Mouse (Mus musculus) layer of hippocampus, adult 9-11 months (tissue): ENCODE data around the gene Uqcc3.
"Not testable (repeated sequence)": the region's sequence is repeated elsewhere in the genome, so short reads cannot be mapped to it uniquely, and the experiment has no call there.

Experiments
- DNase-seq: peaks from one replicate; pipeline ENCODE4 v3.0.0; 2022

Uqcc3 gene

GRCm38 (mm10) chr19:8892829-8893766, 12.4 kb upstream of the Uqcc3 start, which contains the start of gene Ints5:
TSS of gene Ints5 (plus strand) at chr19:8893005.
- DNase-seq: peak; percentile 74

GRCm38 (mm10) chr19:8888511-8889385, 8.0 kb upstream of the Uqcc3 start, which contains the start of the genes 1810009A15Rik and Gm49416:
TSS of gene 1810009A15Rik (plus strand) at chr19:8888853.
TSS of gene Gm49416 (plus strand) at chr19:8888926.
- DNase-seq: peak; percentile 94

DNA sequence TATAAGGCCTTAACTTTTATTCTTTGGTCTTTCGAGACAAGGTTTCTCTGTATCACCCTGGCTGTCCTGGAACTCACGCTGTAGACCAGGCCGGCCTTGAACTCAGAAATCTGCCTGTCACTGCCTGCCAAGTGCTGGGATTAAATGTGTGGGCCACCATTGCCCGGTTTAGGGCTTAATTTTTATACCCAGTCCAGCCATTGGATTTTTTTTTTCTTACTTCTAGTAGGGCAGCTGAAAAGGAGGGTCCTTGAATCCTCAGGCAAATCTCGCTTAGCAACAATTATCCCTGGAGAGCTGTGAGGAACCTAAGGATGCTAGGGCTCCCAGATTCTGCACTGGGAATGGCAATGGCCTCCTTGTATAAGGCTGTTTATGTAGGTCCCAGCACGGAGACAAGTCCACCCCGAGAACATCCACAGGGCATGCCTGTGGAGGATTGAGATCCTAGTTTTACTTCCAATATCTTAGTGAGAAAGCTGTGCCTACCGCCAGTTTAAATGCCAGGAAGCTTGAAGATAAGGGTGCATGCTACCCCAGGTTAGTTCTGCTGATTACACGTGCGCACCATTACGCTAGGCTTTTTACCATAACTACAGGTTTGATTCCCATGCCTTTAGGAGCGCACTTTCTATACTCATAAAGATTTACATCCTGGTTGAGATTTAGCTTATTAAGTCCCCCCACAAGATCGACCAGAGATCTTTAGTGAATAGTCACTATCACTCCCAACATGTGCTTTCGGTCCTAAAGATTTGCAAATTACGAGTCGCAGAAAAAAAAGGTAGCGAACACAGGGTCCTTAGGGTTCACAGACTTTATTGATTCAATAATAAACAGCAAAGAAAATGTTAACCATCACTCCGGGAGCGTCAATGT, 7.1 kb upstream of the Uqcc3 start:
- DNase-seq: no peak

- no peak for DNase-seq
These were observed 6.3 kb upstream of the Uqcc3 start for GRCm38 (mm10) chr19:8886916-8887584.

DNA sequence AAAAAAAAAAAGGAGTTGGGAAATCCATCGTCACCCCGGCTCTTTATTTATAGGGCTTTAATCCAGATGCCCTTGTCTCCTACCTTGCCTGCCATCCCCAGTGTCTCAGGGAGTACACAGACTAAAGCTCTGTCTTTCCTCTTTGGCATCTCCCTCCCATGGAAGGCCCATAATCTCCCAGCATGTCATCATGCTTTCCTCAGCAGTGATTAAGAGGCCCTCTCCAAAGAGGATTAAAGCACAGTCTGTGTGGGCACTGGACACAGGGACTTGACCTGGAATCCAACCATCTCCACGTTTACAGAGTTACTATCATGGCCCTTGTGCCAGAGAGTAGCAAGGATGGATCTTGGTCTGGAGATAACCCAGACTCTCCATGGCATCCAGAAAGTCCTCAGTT, 2.9 kb upstream of the Uqcc3 start, which contains the start of the genes Lbhd1 and Gm49403:
Gene Lbhd1 (plus strand): TSS at position 117 of the 400 bp plus-strand sequence.
Gene Gm49403 (plus strand): TSS at position 315 of the 400 bp plus-strand sequence.
- no peak for DNase-seq

DNA sequence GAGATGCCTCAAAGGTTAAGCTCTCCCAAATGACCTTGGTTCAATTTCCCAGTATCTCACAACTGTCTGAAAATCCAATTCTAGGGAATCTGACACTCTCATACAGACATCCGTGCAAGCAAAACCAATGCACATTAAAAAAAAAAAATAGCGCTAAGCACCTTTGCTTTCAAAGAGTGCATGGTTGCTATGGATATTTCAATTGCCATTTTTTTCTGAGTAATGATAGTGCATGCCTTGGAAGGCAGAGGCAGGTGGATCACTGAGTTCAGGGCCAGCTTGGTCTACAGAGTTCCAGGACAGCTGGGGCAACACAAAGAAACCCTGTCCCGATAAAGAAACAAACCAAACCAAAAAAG, 290 bp upstream of the Uqcc3 start:
- no peak for DNase-seq

- no peak for DNase-seq
These were observed 5.7 kb downstream of the Uqcc3 start for GRCm38 (mm10) chr19:8875031-8875430.

DNA sequence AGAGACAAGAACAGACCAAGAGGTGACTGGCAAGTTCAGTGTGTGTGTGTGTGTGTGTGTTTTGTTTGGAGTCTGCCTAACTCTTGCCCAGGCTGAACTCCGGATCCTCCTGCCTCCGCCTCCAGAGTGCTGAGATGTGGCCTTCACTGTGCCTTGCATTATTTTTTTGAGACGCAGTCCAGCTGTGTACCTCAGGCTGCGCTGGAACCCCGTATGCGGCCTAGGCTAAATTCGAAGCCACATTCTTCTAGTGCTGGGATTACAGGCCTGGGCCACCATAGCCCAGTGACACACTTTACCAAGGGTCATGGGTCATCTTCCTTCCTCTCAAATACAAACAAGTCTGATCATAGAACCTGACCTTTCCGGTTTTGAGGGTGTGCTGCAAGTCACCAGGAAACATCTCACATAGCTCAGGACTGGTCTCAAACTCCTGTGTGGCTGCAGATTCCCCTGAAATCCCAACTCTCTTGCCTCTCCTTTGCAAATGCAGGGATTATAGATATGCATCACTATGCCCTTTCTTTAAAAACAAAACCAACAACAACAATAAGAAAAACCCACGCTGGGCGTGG, 8.4 kb downstream of the Uqcc3 start:
- DNase-seq: no peak

GRCm38 (mm10) chr19:8871267-8872186, 9.2 kb downstream of the Uqcc3 start, which contains the start of gene Ubxn1:
TSS of gene Ubxn1 (plus strand) at chr19:8871496.
- DNase-seq: peak; percentile 98

DNA sequence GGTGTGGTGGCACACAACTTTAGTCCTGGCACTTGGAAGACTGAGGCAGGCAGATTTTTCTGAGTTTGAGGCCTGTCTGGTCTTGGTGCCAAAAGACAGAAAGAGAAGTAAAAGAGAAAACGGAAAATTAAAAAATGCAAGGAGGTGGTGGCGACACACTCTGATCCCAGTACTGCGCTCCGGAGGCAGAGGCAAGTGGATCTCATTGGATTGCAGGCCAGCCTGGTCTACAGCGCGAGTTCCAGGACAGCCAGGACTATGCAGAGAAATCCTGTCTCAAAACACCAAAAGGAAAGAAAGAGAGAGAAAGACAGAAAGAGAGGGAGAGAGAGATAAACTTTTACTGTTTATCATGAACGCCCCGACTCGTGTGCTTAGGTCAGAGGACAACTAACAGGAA, 9.9 kb downstream of the Uqcc3 start:
- DNase-seq: no peak

DNA sequence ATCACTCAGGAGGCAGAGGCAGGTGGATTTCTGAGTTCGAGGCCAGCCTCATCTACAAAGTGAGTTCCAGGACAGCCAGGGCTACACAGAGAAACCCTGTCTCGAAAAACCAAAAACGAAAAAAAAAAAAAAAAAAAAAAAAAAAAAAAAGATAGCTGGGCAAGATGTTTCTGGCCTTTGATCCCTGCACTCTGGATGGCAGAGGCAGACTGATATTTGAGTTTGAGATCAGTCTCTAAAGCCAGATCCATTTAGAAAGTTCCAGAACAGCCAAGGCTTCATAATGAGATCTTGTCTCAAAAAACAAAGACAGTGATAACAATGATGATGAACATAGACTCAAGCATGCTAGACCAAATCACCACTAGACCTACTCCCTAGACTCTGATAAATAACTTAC, 10.3 kb downstream of the Uqcc3 start:
- DNase-seq: not testable (repeated sequence)

GRCm38 (mm10) chr19:8864265-8864664, 16.5 kb downstream of the Uqcc3 start:
- DNase-seq: no peak

GRCm38 (mm10) chr19:8859018-8859417, 21.7 kb downstream of the Uqcc3 start:
- no peak for DNase-seq

GRCm38 (mm10) chr19:8857689-8858088, 23.0 kb downstream of the Uqcc3 start:
- DNase-seq: no peak

GRCm38 (mm10) chr19:8853117-8853516, 27.6 kb downstream of the Uqcc3 start:
- no peak for DNase-seq

GRCm38 (mm10) chr19:8852236-8852928, 28.3 kb downstream of the Uqcc3 start:
- DNase-seq: no peak

DNA sequence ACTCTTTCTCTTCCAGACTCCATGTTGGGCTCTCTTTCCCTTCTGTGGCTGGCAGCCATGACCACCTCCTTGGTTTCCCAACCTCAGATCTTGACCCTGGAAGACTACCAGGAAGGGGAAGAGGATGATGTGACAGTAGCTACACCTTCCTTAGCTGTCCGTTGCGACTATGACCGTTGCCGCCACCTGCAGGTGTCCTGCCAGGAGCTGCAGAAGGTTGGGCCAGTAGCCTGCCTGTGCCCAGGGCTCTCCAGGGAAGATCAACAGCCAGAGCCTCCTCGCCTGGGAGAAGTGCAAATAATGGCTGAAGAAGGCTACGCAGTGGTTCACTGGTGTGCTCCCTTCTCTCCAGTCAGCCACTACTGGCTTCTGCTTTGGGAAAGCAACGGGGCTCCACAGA, 29.1 kb downstream of the Uqcc3 start:
- DNase-seq: no peak

DNA sequence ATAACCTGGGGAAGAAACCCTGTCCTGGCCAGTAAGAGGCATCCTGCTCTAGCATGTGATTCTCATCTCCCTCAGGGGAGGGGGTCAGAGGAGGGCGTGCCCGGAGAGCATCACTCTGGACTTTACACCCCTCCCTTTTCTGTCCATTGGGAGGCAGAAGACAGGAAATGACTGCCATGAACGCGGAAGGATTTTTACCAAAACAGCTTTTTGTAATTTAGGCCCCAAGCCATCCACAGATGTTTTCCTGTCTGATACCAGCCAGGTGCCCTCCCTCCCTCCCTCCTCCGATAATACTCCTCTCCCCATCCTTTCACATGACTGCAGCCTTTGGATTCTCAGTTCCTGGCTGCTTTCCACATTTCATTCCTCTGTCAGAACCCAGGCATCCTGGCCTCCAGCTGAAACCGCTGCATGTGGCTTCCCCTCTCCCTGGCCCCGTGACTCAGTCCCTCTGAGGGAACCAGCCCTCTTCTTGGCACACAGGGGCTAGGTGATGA, 30.3 kb downstream of the Uqcc3 start, which contains the start of gene Lrrn4cl:
Gene Lrrn4cl (plus strand): TSS at position 367 of the 500 bp plus-strand sequence.
- no peak for DNase-seq

DNA sequence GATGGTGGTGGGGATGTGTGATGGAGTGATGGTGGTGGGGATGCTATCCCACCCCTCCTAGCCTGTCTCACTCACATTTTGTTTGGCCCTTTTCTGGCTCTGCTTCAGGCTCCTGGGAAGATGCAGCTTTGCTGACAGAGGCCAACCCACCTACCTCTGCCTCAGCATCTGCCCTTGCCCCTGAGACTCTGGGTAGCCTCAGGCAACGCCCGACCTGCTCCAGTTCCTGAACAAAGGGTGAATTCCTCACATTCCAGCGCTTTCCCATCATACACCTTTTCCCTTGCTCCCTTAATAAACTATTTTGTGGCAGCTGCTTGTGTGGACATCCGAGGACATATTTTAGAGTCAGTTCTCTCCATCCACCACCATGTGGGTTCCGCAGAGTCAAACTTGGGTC, 32.4 kb downstream of the Uqcc3 start:
- DNase-seq: no peak
